Comparison of ENCODE assay signal across 8 mouse cellular contexts in the genomic region with DNA sequence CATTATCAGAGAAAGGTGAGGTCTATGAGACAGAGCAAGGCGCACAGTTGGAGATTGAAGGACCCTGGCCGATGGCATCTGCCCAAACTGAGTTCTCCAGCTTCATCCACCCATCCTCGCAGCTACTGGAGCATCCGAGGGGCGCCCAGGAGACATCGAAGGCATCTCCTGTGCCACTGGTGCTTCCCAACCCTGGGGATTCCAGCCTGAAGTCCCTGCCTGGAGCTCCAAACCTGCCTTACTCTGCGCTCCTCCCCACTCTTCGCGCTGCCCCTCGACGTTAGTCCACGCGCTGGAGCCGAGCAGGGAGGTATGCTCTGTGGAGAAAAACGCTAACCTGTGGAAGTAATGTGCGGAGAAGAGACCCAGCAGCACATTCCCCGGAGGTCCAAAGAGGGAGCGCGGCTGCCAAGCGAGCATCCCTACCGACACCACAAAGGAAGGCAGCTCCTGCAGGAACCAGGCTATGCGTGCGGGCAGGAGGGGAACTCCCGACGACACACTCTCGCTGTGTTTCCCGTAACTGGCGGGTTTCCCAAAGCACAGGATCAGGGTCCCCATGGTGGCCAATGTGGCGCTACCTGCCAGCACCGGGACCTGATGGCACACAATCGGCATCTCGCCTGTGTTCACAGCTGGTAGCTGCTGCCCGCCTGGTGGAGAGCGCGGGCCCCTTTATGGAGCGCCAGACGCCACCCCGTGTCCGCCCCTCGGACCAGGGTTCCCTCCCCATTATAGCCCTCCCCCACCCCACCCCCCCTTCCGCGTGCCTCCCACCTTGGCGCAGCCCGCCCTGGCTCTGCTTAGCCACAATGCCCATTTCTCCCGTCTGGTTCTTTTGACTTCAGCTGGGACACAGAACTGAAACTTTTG. TPM values are rescaled to one million over a fixed set of nuclear protein-coding genes. Genes with fewer than 3 reads are reported as not detected.
A peak's percentile ranks its signal among the peaks of the same experiment; 100 is the strongest.
DNase-seq lines count a peak whose midpoint lies in the region; ATAC-seq and TF ChIP-seq lines count a peak whose summit lies in the region.

Gene Srd5a2 (minus strand): TSS at position 707 of the 873 bp plus-strand sequence.

- H3K27me3 ChIP-seq in liver, adult 2 months (ENCODE audit: control insufficient read depth, insufficient read depth, low read length) = peaks cover 5% of the 10 kb centered on the region
- peaks cover 31% of the 10 kb centered on the region for H3K27me3 ChIP-seq in hindbrain, embryonic 16.5 days (replicated peaks; ENCODE audit: control insufficient read depth, insufficient read depth, low read length)

- no peak for DNase-seq in liver, adult 2 months (ENCODE audit: extremely low read depth, low read depth, low spot score)
- DNase-seq in liver = no peak
- DNase-seq in neural tube, embryonic 10.5 days (ENCODE audit: extremely low spot score, low spot score) = peak; percentile 55
- no peak for DNase-seq in gastrocnemius, adult 18-20 months (ENCODE audit: low spot score)
- DNase-seq in thymus, adult 18-20 months = no peak
- DNase-seq in layer of hippocampus, adult 18-20 months (ENCODE audit: low spot score in 2 of 2) = no peak

- peak within 1 kb of the TSS; percentile 15; the same call in 1 of the 2 replicates for H3K4me3 ChIP-seq in liver, adult 2 months (ENCODE audit: insufficient read depth, low read depth, low read length)
- peak within 1 kb of the TSS; percentile 36 for H3K4me3 ChIP-seq in hindbrain, embryonic 16.5 days (ENCODE audit: low read length)

- WGBS in liver, adult 2 months = 6% methylated on average over 45 of the region's 45 CpGs
- 1% methylated on average over 41 of the region's 45 CpGs for WGBS in hindbrain, embryonic 16.5 days

- peaks cover 6% of the 10 kb centered on the region for H3K4me1 ChIP-seq in liver, adult 2 months (ENCODE audit: control insufficient read depth, insufficient read depth, low read length)
- peaks cover 8% of the 10 kb centered on the region for H3K4me1 ChIP-seq in hindbrain, embryonic 16.5 days (ENCODE audit: control insufficient read depth, insufficient read depth, low read depth, low read length)

- TF ChIP-seq POLR2A in liver, adult 2 months (IDR thresholded peaks at IDR 0.05; ENCODE audit: extremely low read depth, insufficient read depth, low read length) = no peak

- H3K9ac ChIP-seq in liver, adult 2 months (ENCODE audit: low read depth, low read length) = no peak within 1 kb of the TSS
- H3K9ac ChIP-seq in hindbrain, embryonic 16.5 days (ENCODE audit: low read depth, low read length) = peak within 1 kb of the TSS; percentile 29; the same call in 1 of the 2 replicates

- H3K4me2 ChIP-seq in hindbrain, embryonic 16.5 days (ENCODE audit: low read length) = peak within 1 kb of the TSS; percentile 56

- H3K36me3 ChIP-seq in liver, adult 2 months (ENCODE audit: control insufficient read depth, insufficient read depth, low read length) = no peaks in the 10 kb centered on the region
- H3K36me3 ChIP-seq in hindbrain, embryonic 16.5 days (ENCODE audit: control insufficient read depth, insufficient read depth, low read length) = no peaks in the 10 kb centered on the region

- ATAC-seq in common myeloid progenitor, adult 5-6 weeks (replicated peaks; ENCODE audit: low read depth, poor library complexity, severe bottlenecking) = peak; percentile 40; the same call in 1 of the 2 replicates
- no peak for ATAC-seq in hindbrain, embryonic 16.5 days

- no peaks in the 10 kb centered on the region for H3K9me3 ChIP-seq in hindbrain, embryonic 16.5 days (ENCODE audit: control insufficient read depth, low read length)

- TF ChIP-seq CTCF in liver, adult 2 months (IDR thresholded peaks at IDR 0.05; ENCODE audit: low read depth, low read length) = no peak

- H3K79me2 ChIP-seq in liver, adult 2 months (ENCODE audit: control insufficient read depth, insufficient read depth, low read length) = no peaks in the 10 kb centered on the region

- H3K27ac ChIP-seq in liver, adult 2 months (replicated peaks; ENCODE audit: insufficient read depth, low read depth, low read length) = no peak within 1 kb of the TSS
- H3K27ac ChIP-seq in hindbrain, embryonic 16.5 days (ENCODE audit: low read depth, low read length) = no peak within 1 kb of the TSS

RNA-seq across cellular contexts. Expression of gene Srd5a2, which starts in this region (rescaled TPM):
- 1.8 and 4.0 TPM in 2 replicates for total RNA-seq in liver, adult 2 months (2014; rRNA removed)
- polyA plus RNA-seq in liver, adult 2 months (2012; rRNA removed) = 0.60 and 1.6 TPM in 2 replicates
- not detected in 2 replicates for total RNA-seq in common myeloid progenitor, adult 5-6 weeks (2017)
- polyA plus RNA-seq in hindbrain, embryonic 16.5 days (2015; fragmentation: Nextera tagmentation; extraction: Ambion mirVana) = 0.15 and 0.19 TPM in 2 replicates
- total RNA-seq in gastrocnemius, adult 18-20 months (2021) = under 1 TPM in 1 of 2 experiments, not detected in 1; 0.23 TPM
- not detected for total RNA-seq in layer of hippocampus, adult 18-20 months (2021)

Comparison
In these comparisons a context has a peak if more than half of its experiments do, and no peak if none do; other contexts are left out.
1. Peak in ATAC-seq in common myeloid progenitor, adult 5-6 weeks; RNA of the gene not detected or under 1 TPM.